7 mouse cellular contexts compared by ENCODE assay signal in genomic region chr17:79895911-79896423, GRCm38 (mm10). TPM values are rescaled to one million over a fixed set of nuclear protein-coding genes. Genes with fewer than 3 reads are reported as not detected.
DNase-seq lines count a peak whose midpoint lies in the region; ATAC-seq lines count a peak whose summit lies in the region.

Gene Atl2, minus strand, starts transcription at chr17:79896123.

- H3K36me3 ChIP-seq in embryonic facial prominence, embryonic 11.5 days (replicated peaks; ENCODE audit: control insufficient read depth, insufficient read depth, low read depth, low read length), result no peaks in the 10 kb centered on the region
- H3K36me3 ChIP-seq in limb, embryonic 11.5 days (ENCODE audit: control insufficient read depth, insufficient read depth, low read length), result no peaks in the 10 kb centered on the region
- H3K36me3 ChIP-seq in midbrain, embryonic 14.5 days (ENCODE audit: control insufficient read depth, insufficient read depth, low read length), result no peaks in the 10 kb centered on the region

- under 1% methylated on average over 51 of the region's 51 CpGs for WGBS in embryonic facial prominence, embryonic 11.5 days
- WGBS in limb, embryonic 11.5 days, result under 1% methylated on average over 51 of the region's 51 CpGs
- under 1% methylated on average over 47 of the region's 51 CpGs for WGBS in midbrain, embryonic 14.5 days

- peak; percentile 89 for ATAC-seq in embryonic facial prominence, embryonic 11.5 days (replicated peaks; ENCODE audit: insufficient number of reproducible peaks, low FRiP score, low TSS enrichment, low read depth)
- peak; percentile 92 for ATAC-seq in limb, embryonic 11.5 days (ENCODE audit: insufficient number of reproducible peaks, low FRiP score, low TSS enrichment, low read depth)
- peak; percentile 92 for ATAC-seq in midbrain, embryonic 14.5 days (ENCODE audit: low FRiP score, low TSS enrichment)

- peak; percentile 97 for DNase-seq in adrenal gland, postnatal 14 days
- peak; percentile 98 for DNase-seq in embryonic facial prominence, embryonic 11.5 days (ENCODE audit: low spot score)
- peak; percentile 100 for DNase-seq in heart, adult 11 months
- DNase-seq in kidney, adult 18-20 months, result peak; percentile 96
- peak; percentile 97 for DNase-seq in limb, embryonic 11.5 days (ENCODE audit: low spot score)
- DNase-seq in midbrain, embryonic 14.5 days, result peak; percentile 97
- peak; percentile 93 to 97 for DNase-seq in spleen, adult 18-20 months

- H3K4me3 ChIP-seq in embryonic facial prominence, embryonic 11.5 days (ENCODE audit: low read depth, low read length), result peak within 1 kb of the TSS; percentile 95
- H3K4me3 ChIP-seq in limb, embryonic 11.5 days (ENCODE audit: low read depth, low read length), result peak within 1 kb of the TSS; percentile 79
- H3K4me3 ChIP-seq in midbrain, embryonic 14.5 days (replicated peaks; ENCODE audit: low read depth, low read length), result peak within 1 kb of the TSS; percentile 89

- peak within 1 kb of the TSS; percentile 92 for H3K27ac ChIP-seq in embryonic facial prominence, embryonic 11.5 days (replicated peaks; ENCODE audit: low read depth, low read length)
- H3K27ac ChIP-seq in limb, embryonic 11.5 days (replicated peaks; ENCODE audit: low read depth, low read length), result peak within 1 kb of the TSS; percentile 91
- peak within 1 kb of the TSS; percentile 93 for H3K27ac ChIP-seq in midbrain, embryonic 14.5 days (replicated peaks; ENCODE audit: low read depth, low read length)

- H3K4me2 ChIP-seq in embryonic facial prominence, embryonic 11.5 days (ENCODE audit: low read depth, low read length), result peak within 1 kb of the TSS; percentile 83
- H3K4me2 ChIP-seq in limb, embryonic 11.5 days (ENCODE audit: low read depth, severe bottlenecking), result peak within 1 kb of the TSS; percentile 79
- peak within 1 kb of the TSS; percentile 75 for H3K4me2 ChIP-seq in midbrain, embryonic 14.5 days (ENCODE audit: low read length)

- no peaks in the 10 kb centered on the region for H3K4me1 ChIP-seq in embryonic facial prominence, embryonic 11.5 days (ENCODE audit: control insufficient read depth, insufficient read depth, low read length)
- H3K4me1 ChIP-seq in limb, embryonic 11.5 days (ENCODE audit: control insufficient read depth, insufficient read depth, low read length), result peaks cover 13% of the 10 kb centered on the region
- peaks cover 14% of the 10 kb centered on the region for H3K4me1 ChIP-seq in midbrain, embryonic 14.5 days (ENCODE audit: control insufficient read depth, insufficient read depth, low read length)

- H3K9me3 ChIP-seq in embryonic facial prominence, embryonic 11.5 days (replicated peaks; ENCODE audit: control insufficient read depth, low read length), result no peaks in the 10 kb centered on the region
- H3K9me3 ChIP-seq in limb, embryonic 11.5 days (ENCODE audit: control insufficient read depth, low read length), result no peaks in the 10 kb centered on the region
- H3K9me3 ChIP-seq in midbrain, embryonic 14.5 days (ENCODE audit: control insufficient read depth, low read length), result no peaks in the 10 kb centered on the region

- no peaks in the 10 kb centered on the region for H3K27me3 ChIP-seq in embryonic facial prominence, embryonic 11.5 days (ENCODE audit: control insufficient read depth, insufficient read depth, low read length)
- no peaks in the 10 kb centered on the region for H3K27me3 ChIP-seq in limb, embryonic 11.5 days (ENCODE audit: control insufficient read depth, insufficient read depth, low read length)
- H3K27me3 ChIP-seq in midbrain, embryonic 14.5 days (ENCODE audit: control insufficient read depth, insufficient read depth, low read length), result peaks cover 10% of the 10 kb centered on the region; the same call in 1 of the 2 replicates

- H3K9ac ChIP-seq in embryonic facial prominence, embryonic 11.5 days (replicated peaks; ENCODE audit: low read length), result peak within 1 kb of the TSS; percentile 92
- H3K9ac ChIP-seq in limb, embryonic 11.5 days (ENCODE audit: low read length), result peak within 1 kb of the TSS; percentile 94
- peak within 1 kb of the TSS; percentile 87 for H3K9ac ChIP-seq in midbrain, embryonic 14.5 days (replicated peaks; ENCODE audit: low read length)

RNA-seq across cellular contexts. Expression of gene Atl2, which starts in this region (rescaled TPM):
- total RNA-seq in adrenal gland, postnatal 14 days (2021), result 85.4 and 102 TPM in 2 replicates
- polyA plus RNA-seq in embryonic facial prominence, embryonic 11.5 days (2014; fragmentation: Nextera tagmentation; extraction: Ambion mirVana), result 35.8 and 39.0 TPM in 2 replicates
- 38.7 and 43.2 TPM in 2 replicates for polyA plus RNA-seq in limb, embryonic 11.5 days (2014; fragmentation: Nextera tagmentation; extraction: Ambion mirVana)
- polyA plus RNA-seq in midbrain, embryonic 14.5 days (2014; fragmentation: Nextera tagmentation; extraction: Ambion mirVana), result 30.3 and 37.6 TPM in 2 replicates

Comparison
In these comparisons a context has a peak if more than half of its experiments do, and no peak if none do; other contexts are left out.
1. Peak in every context shown above with its lines: DNase-seq, ATAC-seq, H3K4me3 ChIP-seq and H3K27ac ChIP-seq.